Mouse (Mus musculus) layer of hippocampus, adult 9-11 months (tissue): ENCODE data around the gene Ctse.
"Not testable (repeated sequence)": the region's sequence is repeated elsewhere in the genome, so short reads cannot be mapped to it uniquely, and the experiment has no call there.

Experiments
- DNase-seq: peaks from one replicate; pipeline ENCODE4 v3.0.0; 2022

Ctse gene

DNA sequence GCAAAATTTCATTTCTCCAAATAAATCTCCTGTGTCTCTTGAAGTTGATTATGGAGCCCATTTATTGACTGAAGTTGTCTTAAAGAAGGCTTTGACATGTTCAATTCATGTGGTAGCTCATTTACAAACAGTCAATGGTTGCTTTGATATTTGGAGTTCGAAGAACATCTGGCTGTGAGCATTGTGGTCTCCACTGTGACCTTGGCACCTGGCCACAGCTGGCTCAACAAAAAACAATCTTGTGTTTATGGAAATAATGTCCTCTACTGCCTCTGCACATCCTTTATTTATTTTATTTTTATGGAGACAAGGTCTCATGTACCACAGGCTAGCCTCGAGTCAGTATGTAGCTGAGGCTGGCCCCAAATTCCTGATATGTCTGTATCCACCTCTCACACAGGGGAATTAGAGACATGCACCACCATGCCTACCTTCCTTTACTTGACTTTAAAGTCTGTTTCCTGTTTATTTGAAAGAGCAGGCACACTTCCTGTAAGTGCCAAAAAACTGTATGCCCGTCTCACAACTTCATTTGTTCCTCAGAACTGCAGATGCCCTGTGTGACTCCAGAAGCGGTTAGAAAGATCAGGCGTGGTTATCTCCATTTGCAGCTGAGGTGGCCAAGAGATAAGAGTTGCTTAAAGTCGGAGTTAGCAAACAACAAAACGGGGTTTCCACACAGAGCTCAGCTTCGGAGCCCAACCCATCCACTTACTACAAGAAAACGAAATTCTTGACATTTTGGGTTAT, at the start of gene Ctse:
TSS of gene Ctse (plus strand) at position 516 of the 750 bp plus-strand sequence.
- DNase-seq = no peak

DNA sequence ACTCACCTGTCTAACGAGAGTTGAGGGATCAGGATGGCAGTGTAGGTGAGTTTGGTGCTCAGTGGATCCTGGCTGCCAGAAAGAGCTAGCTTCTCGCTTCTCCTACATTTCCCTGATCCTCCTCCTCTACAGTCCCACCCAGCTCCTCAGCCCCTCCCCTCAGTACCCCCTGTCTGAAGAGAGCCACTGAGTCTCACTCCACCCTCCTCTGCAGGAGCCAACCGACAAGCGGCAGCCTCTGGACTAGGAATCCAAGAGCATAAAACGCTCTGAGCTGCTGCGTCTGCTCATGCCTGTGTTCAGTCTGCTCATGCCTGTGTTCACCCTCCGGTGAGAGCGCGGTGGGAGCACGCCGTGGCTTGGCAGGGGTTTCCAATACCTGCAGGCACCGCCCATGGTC, 39.2 kb upstream of the Ctse start, which contains the start of gene Avpr1b:
TSS of gene Avpr1b (plus strand) at position 335 of the 400 bp plus-strand sequence.
- DNase-seq = no peak

GRCm38 (mm10) chr1:131600314-131600713, 37.8 kb upstream of the Ctse start:
- no peak for DNase-seq

- no peak for DNase-seq
Observed at GRCm38 (mm10) chr1:131606719-131607118, 31.4 kb upstream of the Ctse start.

- peak; percentile 26 for DNase-seq
Observed at GRCm38 (mm10) chr1:131612556-131613155, 25.4 kb upstream of the Ctse start.

DNA sequence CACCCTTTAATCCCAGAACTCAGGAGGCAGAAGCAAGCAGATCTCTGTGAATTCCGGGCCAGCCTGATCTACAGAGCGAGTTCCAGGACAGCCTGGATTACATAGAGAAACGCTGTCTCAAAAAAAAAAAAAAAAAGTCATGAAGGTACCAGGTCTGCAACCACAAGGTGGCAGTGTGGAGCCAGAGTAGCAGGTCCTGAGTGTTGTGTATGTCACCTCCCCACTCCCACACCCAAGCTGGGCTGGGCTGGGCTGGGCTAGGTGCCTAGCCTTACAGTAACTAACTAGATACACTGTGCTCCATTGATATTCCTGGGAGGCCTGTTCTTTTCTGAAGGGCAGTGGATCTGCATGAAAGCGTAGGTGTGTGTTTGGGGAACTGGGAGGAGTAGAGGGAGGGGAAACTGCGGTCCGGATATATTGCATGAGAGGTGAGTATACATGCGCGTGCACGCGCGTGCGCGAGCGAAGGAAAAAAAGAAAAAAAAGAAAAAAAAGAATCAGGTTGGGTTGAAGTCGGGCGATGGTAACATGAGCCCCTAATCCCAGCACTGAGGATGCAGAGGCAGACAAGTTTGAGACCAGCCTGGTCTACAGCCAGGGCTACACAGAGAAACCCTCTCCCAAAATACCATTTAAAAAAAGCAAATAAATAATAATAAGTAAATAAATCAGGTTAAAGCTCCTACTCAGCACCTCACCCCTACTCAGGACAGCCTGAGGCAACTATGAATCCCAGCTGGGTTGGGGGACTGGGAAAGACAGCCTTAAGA, 24.6 kb upstream of the Ctse start:
- peak; percentile 73 for DNase-seq

DNA sequence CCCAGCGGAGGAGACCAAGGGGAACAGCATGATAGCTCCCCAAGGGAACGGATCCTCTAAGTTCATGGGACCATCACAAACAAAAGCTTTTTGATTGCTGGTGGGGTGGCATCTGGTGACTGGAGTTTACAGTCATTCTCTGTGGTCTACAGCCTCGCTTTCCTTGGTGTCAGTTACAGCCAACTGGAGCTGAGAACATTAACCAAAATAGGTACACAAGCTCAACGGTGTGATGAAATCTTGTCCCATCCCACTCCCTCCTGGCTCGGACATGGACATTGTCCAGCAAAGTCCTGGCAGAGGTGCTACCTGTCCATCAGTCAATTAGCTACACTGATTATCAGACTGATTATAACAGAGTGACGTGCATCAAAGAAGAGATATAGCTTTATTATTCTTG, 23.5 kb upstream of the Ctse start:
- no peak for DNase-seq

DNA sequence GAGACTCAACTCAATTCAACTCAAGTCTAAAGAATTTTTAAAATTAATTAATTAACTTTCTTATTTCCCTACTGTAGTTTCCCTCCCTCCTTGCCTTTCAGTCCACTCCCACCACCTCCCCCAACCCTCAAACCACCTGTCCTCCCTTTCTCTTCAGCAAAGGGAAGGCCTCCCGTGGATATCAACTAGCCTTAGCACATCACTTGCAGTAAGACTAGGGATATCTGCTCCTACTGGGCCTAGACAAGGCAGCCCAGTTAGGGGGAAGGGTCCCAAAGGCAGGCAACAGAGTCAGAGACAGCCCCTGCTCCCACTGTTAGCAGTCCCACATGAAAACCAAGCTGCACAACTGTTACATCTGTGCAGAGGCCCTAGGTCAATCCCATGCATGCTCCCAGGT, 22.0 kb upstream of the Ctse start:
- no peak for DNase-seq

DNA sequence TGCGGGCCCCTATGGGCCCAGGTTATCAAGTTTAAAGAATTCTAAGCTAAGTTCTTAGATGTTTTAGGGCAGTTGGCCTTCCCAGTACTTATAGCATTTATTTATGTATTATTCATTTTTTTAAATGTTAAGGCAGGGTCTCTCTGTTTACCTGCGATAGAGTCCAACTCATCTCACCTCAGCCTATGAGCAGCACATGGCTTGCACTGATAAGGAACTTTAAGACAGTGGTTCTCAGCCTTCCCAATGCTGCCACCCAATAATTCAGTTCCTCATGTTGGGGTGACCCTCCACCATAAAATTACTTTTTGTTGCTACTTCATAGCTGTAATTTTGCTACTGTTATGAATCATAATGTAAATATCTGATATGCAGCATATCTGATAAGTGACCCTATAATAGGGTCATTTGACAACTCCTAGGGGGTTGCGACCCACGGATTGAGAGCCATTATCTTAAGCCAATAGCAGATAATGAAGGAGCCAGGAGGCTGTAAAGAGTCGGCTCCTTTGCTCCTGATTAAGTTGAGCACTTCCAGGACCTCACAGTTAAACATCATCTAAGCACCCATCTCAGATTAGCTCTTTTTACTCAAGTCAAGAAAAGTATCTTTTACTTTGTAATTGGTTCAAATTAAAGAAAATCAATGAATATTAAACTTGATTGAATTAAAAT, 21.4 kb upstream of the Ctse start:
- DNase-seq = no peak

GRCm38 (mm10) chr1:131618576-131618975, 19.5 kb upstream of the Ctse start:
- DNase-seq = no peak

DNA sequence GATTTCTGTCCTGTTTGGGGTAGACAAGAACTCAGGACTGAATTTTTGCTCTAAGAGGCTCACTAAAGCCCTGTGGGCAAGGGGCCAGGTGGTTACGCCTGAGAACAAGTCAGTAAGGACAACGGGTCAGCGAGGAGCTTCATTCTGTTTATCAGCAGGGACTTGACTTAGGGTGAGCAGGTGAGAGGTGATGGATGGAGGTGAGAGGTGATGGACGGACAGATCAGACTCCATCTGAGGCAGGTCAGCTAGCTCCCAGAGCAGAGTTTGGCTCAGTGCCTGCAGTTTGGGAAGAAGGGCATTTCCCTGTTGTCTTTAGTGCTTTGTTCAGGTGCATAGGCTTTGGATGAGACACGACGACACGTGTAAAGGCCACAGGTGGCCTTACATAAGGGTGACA, 18.8 kb upstream of the Ctse start:
- DNase-seq = no peak

GRCm38 (mm10) chr1:131623644-131624043, 14.5 kb upstream of the Ctse start:
- no peak for DNase-seq

DNA sequence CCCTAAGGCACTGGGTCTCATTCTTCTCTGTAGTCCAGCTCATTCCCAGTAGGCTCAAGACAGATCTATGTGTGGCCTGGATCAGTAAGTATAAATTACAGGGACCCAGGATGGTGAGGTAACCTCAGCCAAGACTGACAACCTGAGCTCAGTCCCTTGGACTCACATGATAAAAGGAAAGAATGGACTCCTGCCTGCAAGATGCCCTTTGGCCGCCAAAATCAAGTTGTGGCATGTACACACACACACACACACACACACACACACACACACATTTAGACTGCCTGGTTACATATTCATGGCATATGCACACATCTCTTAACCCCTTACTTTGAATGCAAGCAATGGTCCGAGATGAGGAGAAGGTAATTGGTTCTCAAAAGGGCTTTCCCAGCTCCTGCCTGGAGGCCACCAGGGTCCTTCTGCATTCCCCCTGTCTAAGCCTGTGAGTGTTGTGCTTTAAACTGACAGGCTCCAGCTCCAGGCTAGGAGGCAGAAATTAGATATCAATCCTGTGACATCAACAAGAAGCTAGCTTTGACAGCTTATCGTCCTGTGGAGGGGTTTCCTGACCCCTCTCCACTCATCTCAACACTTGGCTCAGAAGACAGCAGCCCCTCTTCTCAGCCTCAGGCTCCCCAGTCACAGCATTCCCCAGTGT, 13.8 kb upstream of the Ctse start:
- DNase-seq = no peak

DNA sequence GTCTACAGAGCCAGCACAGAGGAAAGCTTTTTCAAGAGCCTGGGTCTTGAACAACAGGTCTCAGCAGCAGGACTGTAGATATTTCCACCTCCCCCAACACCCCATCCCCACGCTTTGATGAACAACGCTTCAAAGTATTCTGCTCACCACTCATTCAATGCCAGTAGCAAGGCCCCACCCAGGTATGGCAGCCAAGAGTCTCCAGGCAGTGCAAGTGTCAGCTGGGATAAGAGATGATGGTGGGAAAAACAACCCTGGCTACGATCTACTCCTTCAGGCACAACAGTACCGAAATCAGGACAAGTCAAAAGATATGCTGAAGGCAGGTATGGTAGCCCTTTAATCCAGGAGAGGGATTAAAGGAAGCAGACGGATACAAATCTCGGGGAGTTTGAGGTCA, 11.9 kb upstream of the Ctse start:
- no peak for DNase-seq

GRCm38 (mm10) chr1:131632216-131632615, 5.9 kb upstream of the Ctse start:
- DNase-seq = not testable (repeated sequence)

- DNase-seq = no peak
Observed at GRCm38 (mm10) chr1:131634495-131634894, 3.6 kb upstream of the Ctse start.

- DNase-seq = no peak
Observed at GRCm38 (mm10) chr1:131638541-131639421, 675 bp downstream of the Ctse start.

GRCm38 (mm10) chr1:131640062-131640461, 2.0 kb downstream of the Ctse start:
- no peak for DNase-seq

DNA sequence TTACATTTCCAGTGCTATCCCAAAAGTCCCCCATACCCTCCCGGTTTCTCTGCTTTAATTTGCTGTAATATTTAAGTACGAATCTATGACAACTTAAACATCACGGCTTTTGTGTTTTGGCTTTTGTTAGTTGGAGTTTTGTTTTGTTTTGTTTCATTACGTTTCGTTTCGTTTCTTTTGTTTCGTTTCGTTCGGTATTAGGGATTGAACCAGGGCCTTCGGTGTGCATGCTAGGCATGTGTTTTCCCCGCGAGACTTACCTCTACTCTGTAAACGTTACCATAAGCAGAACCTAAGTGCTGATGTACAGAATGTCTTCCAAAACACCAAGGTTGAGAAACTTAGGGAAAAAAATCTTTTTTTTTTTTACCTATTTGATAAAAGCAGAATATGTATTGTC, 3.5 kb downstream of the Ctse start:
- DNase-seq = no peak

- no peak for DNase-seq
Observed at GRCm38 (mm10) chr1:131642251-131642650, 4.1 kb downstream of the Ctse start.

DNA sequence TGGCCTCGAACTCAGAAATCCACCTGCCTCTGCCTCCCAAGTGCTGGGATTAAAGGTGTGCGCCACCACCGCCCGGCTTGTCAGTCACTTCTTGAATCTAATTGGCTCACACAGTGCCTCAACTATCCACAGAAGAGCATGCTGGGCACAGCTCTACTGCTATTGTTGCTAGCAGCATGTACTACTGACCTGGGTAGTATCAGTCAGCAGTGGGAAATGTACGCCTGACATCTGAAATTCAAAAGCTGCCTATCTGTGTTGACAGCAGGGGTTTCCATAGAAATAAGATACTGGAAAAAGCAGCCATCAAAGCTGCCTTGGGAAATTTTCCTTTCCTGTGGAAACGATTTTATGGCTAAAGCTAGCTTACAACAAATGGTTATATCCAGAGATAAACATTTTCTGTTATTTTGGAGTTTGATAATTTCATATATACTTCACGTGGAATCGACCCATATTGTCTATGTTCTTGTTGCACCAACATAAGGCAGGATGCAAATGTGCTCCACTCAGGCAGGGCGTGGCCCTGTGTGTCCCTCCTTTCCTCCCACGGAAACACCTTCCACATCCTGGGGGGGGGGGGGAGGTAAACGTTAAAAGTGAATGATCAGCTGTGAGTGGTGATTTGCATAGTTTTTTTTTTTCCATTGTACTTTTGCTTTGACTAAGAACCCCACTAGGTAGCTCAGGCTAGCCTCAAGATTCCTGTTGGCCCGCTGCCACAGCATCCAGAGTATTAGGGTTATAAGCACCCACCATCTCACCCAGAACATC, 14.8 kb downstream of the Ctse start:
- DNase-seq = no peak
